Mouse (Mus musculus) embryonic facial prominence, embryonic 14.5 days (tissue): Measurements from ENCODE around the gene Pitx1. TPM values are rescaled to one million over a fixed set of nuclear protein-coding genes. Genes with fewer than 3 reads are reported as not detected.

Experiments used
- ATAC-seq: fragments of 200-750 bp; cut with Nextera tagmentation; 2 replicates; pipeline ENCODE4 v1.8.0; 2017; ENCODE audit warnings: low read depth, moderate number of reproducible peaks, moderate TSS enrichment
- DNase-seq: peaks from one replicate; pipeline ENCODE4 v3.0.0-alpha.2; 2015; ENCODE audit warnings: low spot score
- H3K27ac ChIP-seq: fragments of 300-500 bp; sonication (generic); replicated peaks from 2 replicates; pipeline ENCODE4 v1.5.1; 2014; ENCODE audit warnings: low read depth, mild to moderate bottlenecking, low read length, moderate library complexity
- H3K27me3 ChIP-seq: fragments of 300-500 bp; sonication (generic); replicated peaks from 2 replicates; pipeline ENCODE4 v1.6.1; 2014; ENCODE audit warnings: low read length; ENCODE audit not compliant: control insufficient read depth, insufficient read depth
- H3K36me3 ChIP-seq: fragments of 300-500 bp; sonication (generic); 2 replicates; pipeline ENCODE4 v1.6.1; 2014; ENCODE audit warnings: low read length, mixed read lengths; ENCODE audit not compliant: control insufficient read depth, insufficient read depth
- H3K4me1 ChIP-seq: fragments of 300-500 bp; sonication (generic); 2 replicates; pipeline ENCODE4 v1.6.1; 2014; ENCODE audit warnings: antibody characterized with exemption, low read length; ENCODE audit not compliant: control insufficient read depth, insufficient read depth
- H3K4me2 ChIP-seq: fragments of 300-500 bp; sonication (generic); 2 replicates; pipeline ENCODE4 v1.6.1; 2014; ENCODE audit warnings: low read depth, mild to moderate bottlenecking, low read length, moderate library complexity, mixed read lengths
- H3K4me3 ChIP-seq: fragments of 300-500 bp; sonication (generic); 2 replicates; pipeline ENCODE4 v1.5.1; 2014; ENCODE audit warnings: low read depth, mild to moderate bottlenecking, low read length
- H3K9ac ChIP-seq: fragments of 300-500 bp; sonication (generic); 2 replicates; pipeline ENCODE4 v1.6.1; 2014; ENCODE audit warnings: low read depth, mild to moderate bottlenecking, low read length, moderate library complexity, mixed read lengths
- H3K9me3 ChIP-seq: fragments of 300-500 bp; sonication (generic); 2 replicates; pipeline ENCODE4 v1.6.1; 2016; ENCODE audit warnings: low read length; ENCODE audit not compliant: control insufficient read depth
- WGBS: fragments of 180-500 bp; shearing (Covaris S2); extraction: QIAGEN DNeasy Blood & Tissue Kit; methylation state at CpG from one replicate; pipeline ENCODE4 v1.1.7; 2014; 5-methylcytosine and 5-hydroxymethylcytosine counted together
- polyA plus RNA-seq: library from polyadenylated mRNA; unstranded; fragments of >200 nt; fragmentation: Nextera tagmentation; extraction: Ambion mirVana; gene quantifications from 2 replicates; pipeline ENCODE4 v1.2.1, GENCODE M21; 2014

Pitx1 gene
- polyA plus RNA-seq, result 39.7 and 44.9 TPM in 2 replicates

DNA sequence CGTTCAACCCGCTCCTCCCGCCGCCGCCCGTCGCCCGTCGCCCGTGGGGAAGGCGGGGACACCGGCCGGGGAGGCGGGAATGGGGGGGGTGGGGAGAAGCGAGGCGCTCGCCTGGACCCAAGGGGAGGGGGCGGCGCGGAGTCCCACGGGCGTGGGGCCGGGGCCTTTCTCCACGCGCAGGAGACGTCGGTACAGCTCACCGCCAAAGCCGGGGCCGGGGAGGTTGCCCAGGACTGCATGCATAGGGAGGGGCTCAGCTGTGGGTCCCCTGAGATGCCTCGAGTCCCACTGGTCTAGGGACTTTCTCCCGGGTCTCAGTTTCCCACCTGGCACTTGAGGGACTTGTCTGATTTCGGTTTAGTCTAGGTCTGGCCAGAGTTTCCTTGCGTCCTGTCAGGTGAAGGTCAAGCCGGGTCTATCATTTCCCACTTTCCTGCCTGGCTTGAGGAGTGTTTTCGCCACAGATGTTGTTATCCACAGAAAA is at the start of gene Pitx1:
Gene Pitx1 (minus strand): TSS at position 51 of the 484 bp plus-strand sequence.
- Histone ChIP-seq H3K9me3 (no peaks in the 10 kb centered on the region), H3K36me3 (no peaks in the 10 kb centered on the region), H3K4me1 (peaks cover 11% of the 10 kb centered on the region; the same call in 1 of the 2 replicates), H3K4me2 (peak within 1 kb of the TSS; percentile 57), H3K9ac (peak within 1 kb of the TSS; percentile 69), H3K27me3 (peaks cover 96% of the 10 kb centered on the region), H3K4me3 (peak within 1 kb of the TSS; percentile 42), H3K27ac (peak within 1 kb of the TSS; percentile 61)
- DNase-seq, result no peak
- 4% methylated on average over 27 of the region's 36 CpGs for WGBS
- no peak for ATAC-seq

DNA sequence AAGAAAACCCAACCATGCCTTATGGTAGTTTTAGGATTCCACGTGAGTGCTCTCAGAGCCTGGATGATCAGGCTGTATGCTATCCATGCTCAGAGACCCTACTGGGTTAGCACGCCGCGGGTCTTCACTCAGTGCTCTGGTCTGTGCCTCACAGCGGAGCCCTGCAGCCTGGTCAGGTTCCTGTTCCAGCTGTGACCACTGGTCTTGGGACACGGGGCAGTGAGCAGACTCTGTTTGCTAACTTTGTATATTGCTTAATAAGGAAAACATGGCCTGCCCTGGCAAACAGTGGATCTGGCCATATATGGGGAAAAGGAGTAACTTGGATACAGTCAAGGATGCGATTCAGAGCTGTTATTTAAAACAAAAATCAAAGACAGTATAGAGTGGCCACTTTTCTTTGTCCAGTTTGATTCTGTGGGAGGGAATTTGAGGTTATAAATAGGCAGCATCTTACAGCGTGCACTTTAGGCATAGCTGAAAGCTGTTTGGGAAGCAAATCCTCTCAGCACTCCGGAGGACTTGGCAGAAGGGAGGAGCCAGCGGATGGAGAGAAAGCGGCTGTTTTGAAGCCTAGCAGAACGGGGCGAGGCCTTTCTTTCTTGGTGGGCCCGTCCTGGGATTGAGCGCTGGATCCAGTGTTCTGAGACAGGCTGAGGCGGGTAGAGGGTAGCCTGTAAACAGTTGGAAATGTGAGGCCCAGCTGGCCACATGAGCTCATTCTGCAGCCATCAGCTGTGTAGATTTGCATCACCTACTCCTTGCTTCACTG is 45.6 kb upstream of the Pitx1 start:
- ATAC-seq (peak; percentile 50; the same call in 1 of the 2 replicates), DNase-seq (peak; percentile 66)
- no peaks in the 10 kb centered on the region for H3K36me3 ChIP-seq
- 0 out of 2 replicates have a peak overlapping the region, but pooled peaks have one; percentile 50 for H3K27ac ChIP-seq
- H3K9ac ChIP-seq, result no peak overlapping the region
- 47% methylated on average over 16 of the region's 16 CpGs for WGBS
- no peak overlapping the region for H3K4me2 ChIP-seq
- H3K4me3 ChIP-seq, result no peak overlapping the region
- no peaks in the 10 kb centered on the region for H3K9me3 ChIP-seq
- H3K27me3 ChIP-seq, result no peaks in the 10 kb centered on the region
- H3K4me1 ChIP-seq, result no peaks in the 10 kb centered on the region

DNA sequence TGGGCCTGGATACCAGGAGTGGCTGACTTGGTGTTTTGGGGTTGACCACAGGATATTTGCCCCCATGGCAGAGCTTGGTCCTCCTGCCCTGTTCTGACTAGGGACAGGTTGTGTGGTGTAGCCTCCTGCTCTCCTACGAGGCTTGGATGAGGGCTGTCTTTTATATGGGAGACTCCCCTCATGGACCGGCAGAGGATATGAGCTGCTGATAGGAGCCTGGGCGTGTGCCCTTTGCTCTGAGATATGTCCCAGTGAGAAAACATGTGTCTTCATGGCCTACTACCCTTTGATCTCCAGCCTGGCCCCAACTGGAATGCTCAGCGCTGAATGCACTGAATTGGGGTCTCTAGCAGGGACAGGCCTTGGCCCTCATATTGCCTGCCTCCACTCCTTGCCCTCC is 42.4 kb upstream of the Pitx1 start:
- H3K36me3 ChIP-seq, result no peaks in the 10 kb centered on the region
- H3K4me3 ChIP-seq, result no peak overlapping the region
- DNase-seq (no peak), ATAC-seq (no peak)
- H3K4me1 ChIP-seq, result no peaks in the 10 kb centered on the region
- peaks cover 3% of the 10 kb centered on the region; the same call in 1 of the 2 replicates for H3K9me3 ChIP-seq
- H3K4me2 ChIP-seq, result no peak overlapping the region
- no peaks in the 10 kb centered on the region for H3K27me3 ChIP-seq
- no peak overlapping the region for H3K9ac ChIP-seq
- 89% methylated on average over 4 of the region's 4 CpGs for WGBS
- no peak overlapping the region for H3K27ac ChIP-seq

DNA sequence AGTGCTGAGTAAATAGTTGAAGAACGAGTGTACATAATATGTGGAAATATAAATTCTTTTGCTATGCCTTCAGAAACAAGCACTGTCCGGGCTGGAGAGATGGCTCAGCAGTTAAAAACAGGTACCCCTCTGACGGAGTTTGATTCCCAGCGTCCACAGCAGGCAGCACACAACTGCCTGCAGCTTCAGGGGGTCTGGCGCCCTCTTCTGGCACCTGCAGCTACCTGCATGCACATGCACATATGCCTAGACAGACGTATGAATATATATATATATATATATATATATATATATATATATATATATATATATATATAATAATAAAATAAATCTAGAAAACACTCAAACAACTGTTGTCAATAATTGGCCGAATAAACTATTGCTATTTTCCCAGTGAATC is 35.4 kb upstream of the Pitx1 start:
- no peaks in the 10 kb centered on the region for H3K27me3 ChIP-seq
- peaks cover 8% of the 10 kb centered on the region; the same call in 1 of the 2 replicates for H3K9me3 ChIP-seq
- DNase-seq (no peak), ATAC-seq (no peak)
- H3K9ac ChIP-seq, result no peak overlapping the region
- no peaks in the 10 kb centered on the region for H3K36me3 ChIP-seq
- no peaks in the 10 kb centered on the region for H3K4me1 ChIP-seq
- 79% methylated on average over 7 of the region's 7 CpGs for WGBS
- H3K27ac ChIP-seq, result no peak overlapping the region
- H3K4me2 ChIP-seq, result no peak overlapping the region
- H3K4me3 ChIP-seq, result no peak overlapping the region

DNA sequence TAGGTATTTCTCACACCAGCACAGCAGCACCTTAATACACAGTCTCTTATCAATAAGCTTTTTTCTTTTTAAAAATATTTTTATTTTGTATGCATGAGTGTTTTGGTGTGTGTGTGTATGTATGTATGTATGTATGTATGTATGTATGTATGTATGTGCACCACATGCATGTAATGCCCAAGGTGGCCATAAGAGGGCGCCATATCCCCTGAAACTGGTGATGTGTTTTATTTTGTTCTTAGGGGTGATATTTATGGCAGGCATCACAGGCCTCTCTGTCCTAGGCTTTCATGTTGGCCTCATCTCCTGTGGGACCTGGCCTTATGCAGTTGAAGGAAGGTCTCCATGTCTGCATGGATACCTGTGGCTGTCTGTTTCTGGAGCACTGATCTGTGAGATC is 34.0 kb upstream of the Pitx1 start:
- DNase-seq (no peak), ATAC-seq (no peak)
- Histone ChIP-seq H3K9me3 (peaks cover 8% of the 10 kb centered on the region; the same call in 1 of the 2 replicates), H3K36me3 (no peaks in the 10 kb centered on the region), H3K4me3 (no peak overlapping the region), H3K4me1 (no peaks in the 10 kb centered on the region), H3K9ac (no peak overlapping the region), H3K27me3 (no peaks in the 10 kb centered on the region), H3K27ac (no peak overlapping the region), H3K4me2 (no peak overlapping the region)
- 71% methylated on average over 1 of the region's 1 CpGs for WGBS

DNA sequence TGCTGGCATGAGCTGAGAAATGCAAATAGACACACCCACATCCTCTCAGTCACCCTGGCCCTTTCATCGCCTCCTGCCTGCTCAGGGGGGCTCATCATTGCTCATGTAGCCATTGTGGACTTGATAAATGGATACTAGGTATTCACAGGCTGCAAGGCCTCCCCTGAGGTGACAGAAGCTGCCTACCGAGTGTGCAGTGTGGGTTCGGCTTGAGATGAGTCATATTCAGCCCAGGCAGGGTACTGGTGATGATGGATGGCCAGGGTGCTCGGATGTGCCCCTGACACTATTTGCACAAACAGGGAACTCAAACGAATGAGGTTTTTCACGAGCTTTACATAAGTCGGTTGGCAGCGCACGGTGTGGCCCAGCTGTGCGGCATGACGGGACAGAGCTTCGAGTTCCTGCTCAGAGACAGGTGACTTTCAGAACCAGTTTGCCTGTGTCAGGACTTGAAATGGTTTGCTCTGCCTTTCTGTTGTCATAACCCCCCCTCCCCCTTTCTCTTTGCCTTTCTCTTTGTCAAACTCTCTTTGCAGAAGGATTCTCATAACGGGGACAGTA is 31.6 kb upstream of the Pitx1 start:
- Histone ChIP-seq H3K27me3 (no peaks in the 10 kb centered on the region; the same call in 1 of the 2 replicates), H3K36me3 (no peaks in the 10 kb centered on the region), H3K4me3 (no peak overlapping the region), H3K4me2 (no peak overlapping the region), H3K9ac (no peak overlapping the region), H3K9me3 (0 out of 2 replicates have a peak, but pooled peaks cover 4% of the 10 kb centered on the region), H3K27ac (no peak overlapping the region), H3K4me1 (no peaks in the 10 kb centered on the region)
- peak; percentile 48 for ATAC-seq
- WGBS, result 55% methylated on average over 13 of the region's 13 CpGs
- DNase-seq, result peak; percentile 67

DNA sequence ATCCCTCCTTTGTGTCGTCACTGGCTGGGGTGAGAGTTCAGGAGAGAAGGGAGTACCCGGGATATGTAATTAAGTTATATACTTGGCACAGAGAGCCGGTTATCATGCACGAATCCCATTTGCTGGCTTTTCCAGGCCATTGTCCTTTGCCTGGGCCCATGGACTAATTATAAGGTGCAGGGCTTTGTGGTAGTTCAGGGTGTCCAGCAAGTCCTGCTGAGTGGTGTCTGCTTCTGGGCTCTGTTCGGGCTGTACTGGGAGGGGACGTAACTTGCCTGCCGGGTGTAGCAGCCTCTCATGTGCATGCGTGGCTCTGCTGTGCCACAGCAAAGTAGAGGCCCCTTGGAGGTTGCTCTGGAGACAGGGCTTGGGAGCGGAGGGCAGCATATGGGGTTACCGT is 24.5 kb upstream of the Pitx1 start:
- no peak overlapping the region for H3K4me3 ChIP-seq
- no peaks in the 10 kb centered on the region for H3K36me3 ChIP-seq
- H3K4me1 ChIP-seq, result peaks cover 3% of the 10 kb centered on the region; the same call in 1 of the 2 replicates
- no peaks in the 10 kb centered on the region for H3K9me3 ChIP-seq
- H3K27ac ChIP-seq, result no peak overlapping the region
- DNase-seq, result no peak
- no peak overlapping the region for H3K9ac ChIP-seq
- no peak overlapping the region for H3K4me2 ChIP-seq
- WGBS, result 56% methylated on average over 10 of the region's 10 CpGs
- ATAC-seq, result peak; percentile 59; the same call in 1 of the 2 replicates
- peaks cover 11% of the 10 kb centered on the region for H3K27me3 ChIP-seq

DNA sequence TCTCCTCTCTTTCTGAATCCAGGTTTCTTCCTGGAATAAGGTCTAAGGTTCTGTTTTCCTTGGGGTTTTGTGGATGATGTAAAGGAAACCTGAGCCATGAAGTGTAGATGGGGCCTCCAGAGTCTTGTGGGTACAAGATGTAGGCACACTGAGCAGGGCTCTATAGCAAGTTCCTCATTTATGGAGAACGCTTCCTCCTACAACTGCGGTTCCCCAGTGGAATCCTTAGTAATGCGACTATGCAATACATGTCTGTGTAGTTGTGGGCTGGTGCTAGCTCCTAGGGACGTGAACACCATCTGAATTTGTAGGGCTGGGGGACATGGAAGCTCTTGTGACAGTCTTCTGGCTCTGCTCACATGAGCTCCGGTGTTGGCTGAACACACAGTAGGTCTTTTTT is 22.5 kb upstream of the Pitx1 start:
- 91% methylated on average over 5 of the region's 5 CpGs for WGBS
- Histone ChIP-seq H3K27me3 (peaks cover 11% of the 10 kb centered on the region), H3K4me3 (no peak overlapping the region), H3K27ac (no peak overlapping the region), H3K36me3 (no peaks in the 10 kb centered on the region), H3K9ac (no peak overlapping the region), H3K9me3 (no peaks in the 10 kb centered on the region), H3K4me1 (peaks cover 4% of the 10 kb centered on the region; the same call in 1 of the 2 replicates), H3K4me2 (no peak overlapping the region)
- no peak for ATAC-seq
- DNase-seq, result no peak
